Mouse (Mus musculus): ENCODE data around the gene Tktl2. TPM values are rescaled to one million over a fixed set of nuclear protein-coding genes. Genes with fewer than 3 reads are reported as not detected.

The Tktl2 gene
- polyA plus RNA-seq (2014; fragmentation: Nextera tagmentation; extraction: Ambion mirVana), result not detected in 2 replicates

DNA sequence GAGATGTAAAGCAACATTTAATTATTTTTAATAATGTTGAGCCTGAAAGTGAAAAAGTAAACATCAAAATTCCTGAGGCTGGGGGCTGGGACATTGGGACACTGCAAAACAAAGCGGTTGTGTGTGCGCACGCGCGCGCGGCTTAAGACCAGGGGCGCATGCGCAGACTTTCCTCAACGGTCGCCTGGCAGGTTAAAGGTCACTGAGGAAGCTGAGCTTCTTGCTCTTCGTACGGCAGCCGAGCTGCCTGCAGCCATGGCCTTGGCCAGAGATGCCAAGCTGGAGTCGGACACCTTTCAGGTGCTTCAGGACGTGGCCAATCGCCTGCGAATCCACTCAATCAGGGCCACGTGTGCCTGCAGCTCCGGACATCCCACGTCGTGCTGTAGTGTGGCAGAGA is at the start of gene Tktl2:
Gene Tktl2, plus strand, starts transcription at position 220 of the 400 bp plus-strand sequence.
- DNase-seq (ENCODE audit: low spot score) (no peak), ATAC-seq (replicated peaks; ENCODE audit: insufficient number of reproducible peaks, low FRiP score, low TSS enrichment, low read depth) (no peak)
- Histone ChIP-seq H3K27ac (replicated peaks; ENCODE audit: low read depth, low read length) (no peak within 1 kb of the TSS), H3K27me3 (ENCODE audit: control insufficient read depth, insufficient read depth, low read length) (no peaks in the 10 kb centered on the region), H3K9me3 (replicated peaks; ENCODE audit: control insufficient read depth, low read length) (no peaks in the 10 kb centered on the region), H3K4me2 (ENCODE audit: low read depth, low read length) (no peak within 1 kb of the TSS), H3K4me1 (ENCODE audit: control insufficient read depth, insufficient read depth, low read length) (no peaks in the 10 kb centered on the region), H3K9ac (replicated peaks; ENCODE audit: low read length) (no peak within 1 kb of the TSS), H3K4me3 (ENCODE audit: low read depth, low read length) (no peak within 1 kb of the TSS), H3K36me3 (replicated peaks; ENCODE audit: control insufficient read depth, insufficient read depth, low read depth, low read length) (no peaks in the 10 kb centered on the region)
- WGBS, result 93% methylated on average over 22 of the region's 22 CpGs

- WGBS, result 90% methylated on average over 3 of the region's 3 CpGs
- no peaks in the 10 kb centered on the region for H3K27me3 ChIP-seq (ENCODE audit: control insufficient read depth, insufficient read depth, low read length)
- DNase-seq (ENCODE audit: low spot score) (no peak), ATAC-seq (replicated peaks; ENCODE audit: insufficient number of reproducible peaks, low FRiP score, low TSS enrichment, low read depth) (no peak)
- no peaks in the 10 kb centered on the region for H3K36me3 ChIP-seq (replicated peaks; ENCODE audit: control insufficient read depth, insufficient read depth, low read depth, low read length)
- H3K27ac ChIP-seq (replicated peaks; ENCODE audit: low read depth, low read length), result no peak overlapping the region
- no peak overlapping the region for H3K4me2 ChIP-seq (ENCODE audit: low read depth, low read length)
- no peak overlapping the region for H3K9ac ChIP-seq (replicated peaks; ENCODE audit: low read length)
- H3K9me3 ChIP-seq (replicated peaks; ENCODE audit: control insufficient read depth, low read length), result no peaks in the 10 kb centered on the region
- no peaks in the 10 kb centered on the region for H3K4me1 ChIP-seq (ENCODE audit: control insufficient read depth, insufficient read depth, low read length)
- H3K4me3 ChIP-seq (ENCODE audit: low read depth, low read length), result no peak overlapping the region
These were observed 41.7 kb upstream of the Tktl2 start for GRCm38 (mm10) chr8:66469821-66470220.

DNA sequence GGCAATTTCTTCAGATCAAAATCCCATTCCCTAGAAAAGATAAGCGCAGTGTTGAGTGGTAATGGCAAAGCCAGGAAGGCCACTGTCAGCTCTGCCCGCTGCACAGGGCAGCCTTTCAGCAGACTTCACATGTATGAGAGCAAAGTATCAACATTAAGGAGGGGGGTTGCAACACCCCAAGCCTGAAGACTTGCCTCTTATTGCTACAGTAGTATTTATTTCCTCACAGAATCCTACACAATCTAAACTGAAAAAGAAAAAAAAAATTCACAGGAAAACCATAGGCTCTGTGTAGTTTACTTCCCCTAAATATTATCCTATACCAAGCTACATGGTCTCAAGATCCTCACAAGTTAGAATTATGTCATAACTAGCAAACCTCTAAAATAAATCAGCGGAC is 34.7 kb upstream of the Tktl2 start:
- H3K27me3 ChIP-seq (ENCODE audit: control insufficient read depth, insufficient read depth, low read length), result no peaks in the 10 kb centered on the region
- WGBS, result 91% methylated on average over 3 of the region's 3 CpGs
- DNase-seq (ENCODE audit: low spot score), result no peak
- H3K36me3 ChIP-seq (replicated peaks; ENCODE audit: control insufficient read depth, insufficient read depth, low read depth, low read length), result peaks cover 3% of the 10 kb centered on the region
- H3K9ac ChIP-seq (replicated peaks; ENCODE audit: low read length), result no peak overlapping the region
- no peaks in the 10 kb centered on the region for H3K4me1 ChIP-seq (ENCODE audit: control insufficient read depth, insufficient read depth, low read length)
- no peaks in the 10 kb centered on the region for H3K9me3 ChIP-seq (replicated peaks; ENCODE audit: control insufficient read depth, low read length)
- no peak overlapping the region for H3K27ac ChIP-seq (replicated peaks; ENCODE audit: low read depth, low read length)
- H3K4me3 ChIP-seq (ENCODE audit: low read depth, low read length), result no peak overlapping the region
- no peak overlapping the region for H3K4me2 ChIP-seq (ENCODE audit: low read depth, low read length)
- no peak for ATAC-seq (replicated peaks; ENCODE audit: insufficient number of reproducible peaks, low FRiP score, low TSS enrichment, low read depth)

GRCm38 (mm10) chr8:66486084-66486763 is 25.3 kb upstream of the Tktl2 start, which contains the start of gene Tma16:
Tma16 (minus strand) TSS chr8:66486530.
- H3K27ac ChIP-seq (replicated peaks; ENCODE audit: low read depth, low read length), result no peak within 1 kb of the TSS
- no peaks in the 10 kb centered on the region for H3K4me1 ChIP-seq (ENCODE audit: control insufficient read depth, insufficient read depth, low read length)
- peak within 1 kb of the TSS; percentile 42 for H3K4me2 ChIP-seq (ENCODE audit: low read depth, low read length)
- ATAC-seq (replicated peaks; ENCODE audit: insufficient number of reproducible peaks, low FRiP score, low TSS enrichment, low read depth) (peak; percentile 95), DNase-seq (ENCODE audit: low spot score) (peak; percentile 90)
- peak within 1 kb of the TSS; percentile 63 for H3K4me3 ChIP-seq (ENCODE audit: low read depth, low read length)
- peak within 1 kb of the TSS; percentile 84 for H3K9ac ChIP-seq (replicated peaks; ENCODE audit: low read length)
- H3K27me3 ChIP-seq (ENCODE audit: control insufficient read depth, insufficient read depth, low read length), result no peaks in the 10 kb centered on the region
- under 1% methylated on average over 45 of the region's 45 CpGs for WGBS
- H3K36me3 ChIP-seq (replicated peaks; ENCODE audit: control insufficient read depth, insufficient read depth, low read depth, low read length), result no peaks in the 10 kb centered on the region; the same call in 1 of the 2 replicates
- no peaks in the 10 kb centered on the region for H3K9me3 ChIP-seq (replicated peaks; ENCODE audit: control insufficient read depth, low read length)

DNA sequence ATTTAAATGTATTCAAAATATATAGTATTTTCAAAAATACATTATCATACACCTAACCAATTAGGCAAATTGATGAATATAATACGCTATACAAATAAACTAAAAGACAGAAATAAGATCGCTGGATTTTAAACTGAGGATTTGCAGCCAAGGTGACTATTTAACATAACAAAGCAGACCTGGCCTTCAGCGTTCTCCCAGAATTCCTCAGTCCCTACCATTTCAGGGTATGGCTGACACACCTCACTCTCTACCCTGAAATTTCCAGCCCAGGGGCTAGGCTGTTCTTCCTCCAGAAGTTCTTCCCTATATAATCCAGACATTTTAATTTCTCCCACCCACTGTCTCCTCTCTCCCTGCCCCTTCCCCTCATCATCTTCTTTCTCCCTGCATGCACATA is 23.0 kb upstream of the Tktl2 start:
- no peaks in the 10 kb centered on the region for H3K36me3 ChIP-seq (replicated peaks; ENCODE audit: control insufficient read depth, insufficient read depth, low read depth, low read length)
- no peak overlapping the region for H3K9ac ChIP-seq (replicated peaks; ENCODE audit: low read length)
- no peak overlapping the region for H3K4me2 ChIP-seq (ENCODE audit: low read depth, low read length)
- no peak for ATAC-seq (replicated peaks; ENCODE audit: insufficient number of reproducible peaks, low FRiP score, low TSS enrichment, low read depth)
- no peaks in the 10 kb centered on the region for H3K9me3 ChIP-seq (replicated peaks; ENCODE audit: control insufficient read depth, low read length)
- H3K27ac ChIP-seq (replicated peaks; ENCODE audit: low read depth, low read length), result no peak overlapping the region
- no peaks in the 10 kb centered on the region for H3K27me3 ChIP-seq (ENCODE audit: control insufficient read depth, insufficient read depth, low read length)
- no peaks in the 10 kb centered on the region for H3K4me1 ChIP-seq (ENCODE audit: control insufficient read depth, insufficient read depth, low read length)
- no peak overlapping the region for H3K4me3 ChIP-seq (ENCODE audit: low read depth, low read length)
- DNase-seq (ENCODE audit: low spot score), result no peak
- 43% methylated on average over 3 of the region's 3 CpGs for WGBS

GRCm38 (mm10) chr8:66490624-66491023 is 20.9 kb upstream of the Tktl2 start:
- Histone ChIP-seq H3K4me3 (ENCODE audit: low read depth, low read length) (no peak overlapping the region), H3K9me3 (replicated peaks; ENCODE audit: control insufficient read depth, low read length) (no peaks in the 10 kb centered on the region), H3K27ac (replicated peaks; ENCODE audit: low read depth, low read length) (no peak overlapping the region), H3K9ac (replicated peaks; ENCODE audit: low read length) (no peak overlapping the region), H3K4me1 (ENCODE audit: control insufficient read depth, insufficient read depth, low read length) (no peaks in the 10 kb centered on the region), H3K4me2 (ENCODE audit: low read depth, low read length) (no peak overlapping the region), H3K27me3 (ENCODE audit: control insufficient read depth, insufficient read depth, low read length) (no peaks in the 10 kb centered on the region), H3K36me3 (replicated peaks; ENCODE audit: control insufficient read depth, insufficient read depth, low read depth, low read length) (no peaks in the 10 kb centered on the region)
- ATAC-seq (replicated peaks; ENCODE audit: insufficient number of reproducible peaks, low FRiP score, low TSS enrichment, low read depth) (no peak), DNase-seq (ENCODE audit: low spot score) (no peak)
- WGBS, result 88% methylated on average over 4 of the region's 4 CpGs

- H3K27me3 ChIP-seq (ENCODE audit: control insufficient read depth, insufficient read depth, low read length), result no peaks in the 10 kb centered on the region
- H3K36me3 ChIP-seq (replicated peaks; ENCODE audit: control insufficient read depth, insufficient read depth, low read depth, low read length), result no peaks in the 10 kb centered on the region
- no peaks in the 10 kb centered on the region for H3K9me3 ChIP-seq (replicated peaks; ENCODE audit: control insufficient read depth, low read length)
- H3K4me1 ChIP-seq (ENCODE audit: control insufficient read depth, insufficient read depth, low read length), result no peaks in the 10 kb centered on the region
- no peak for ATAC-seq (replicated peaks; ENCODE audit: insufficient number of reproducible peaks, low FRiP score, low TSS enrichment, low read depth)
- no peak overlapping the region for H3K4me3 ChIP-seq (ENCODE audit: low read depth, low read length)
- H3K9ac ChIP-seq (replicated peaks; ENCODE audit: low read length), result no peak overlapping the region
- no peak overlapping the region for H3K4me2 ChIP-seq (ENCODE audit: low read depth, low read length)
- H3K27ac ChIP-seq (replicated peaks; ENCODE audit: low read depth, low read length), result no peak overlapping the region
- 72% methylated on average over 2 of the region's 2 CpGs for WGBS
- no peak for DNase-seq (ENCODE audit: low spot score)
These were observed 17.1 kb upstream of the Tktl2 start for GRCm38 (mm10) chr8:66494496-66494895.

DNA sequence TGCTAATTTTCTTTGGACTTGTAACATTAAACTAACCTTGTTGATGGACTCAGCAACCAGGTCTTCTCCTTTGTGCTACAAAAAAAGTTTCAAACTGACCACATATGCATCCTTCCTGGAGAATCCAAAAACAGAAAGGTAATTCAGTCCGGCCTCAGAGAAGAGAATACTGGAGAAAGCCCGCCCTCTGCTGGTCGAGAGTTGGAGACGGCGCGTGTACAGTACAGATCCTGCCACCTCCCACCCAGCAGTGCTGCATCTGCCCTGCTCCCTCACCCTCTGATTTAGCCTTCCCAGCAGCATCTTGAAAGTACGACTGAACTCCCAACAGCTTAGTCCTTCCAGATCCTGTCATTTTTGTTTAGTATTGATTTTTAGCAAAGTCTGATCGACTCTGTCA is 15.8 kb upstream of the Tktl2 start:
- H3K9me3 ChIP-seq (replicated peaks; ENCODE audit: control insufficient read depth, low read length), result no peaks in the 10 kb centered on the region
- no peak overlapping the region for H3K27ac ChIP-seq (replicated peaks; ENCODE audit: low read depth, low read length)
- H3K27me3 ChIP-seq (ENCODE audit: control insufficient read depth, insufficient read depth, low read length), result no peaks in the 10 kb centered on the region
- peak; percentile 77 for DNase-seq (ENCODE audit: low spot score)
- no peaks in the 10 kb centered on the region for H3K4me1 ChIP-seq (ENCODE audit: control insufficient read depth, insufficient read depth, low read length)
- H3K4me3 ChIP-seq (ENCODE audit: low read depth, low read length), result no peak overlapping the region
- no peak overlapping the region for H3K4me2 ChIP-seq (ENCODE audit: low read depth, low read length)
- no peaks in the 10 kb centered on the region for H3K36me3 ChIP-seq (replicated peaks; ENCODE audit: control insufficient read depth, insufficient read depth, low read depth, low read length)
- WGBS, result 7% methylated on average over 8 of the region's 8 CpGs
- ATAC-seq (replicated peaks; ENCODE audit: insufficient number of reproducible peaks, low FRiP score, low TSS enrichment, low read depth), result peak; percentile 79; the same call in 1 of the 2 replicates
- no peak overlapping the region for H3K9ac ChIP-seq (replicated peaks; ENCODE audit: low read length)

Measured in embryonic facial prominence, embryonic 11.5 days (tissue).